Mouse (Mus musculus) limb, embryonic 12.5 days (tissue): ENCODE data around the gene Esrrg. TPM values are rescaled to one million over a fixed set of nuclear protein-coding genes. Genes with fewer than 3 reads are reported as not detected.

Source experiments
- ATAC-seq: fragments of 200-750 bp; cut with Nextera tagmentation; 2 replicates; pipeline ENCODE4 v1.8.0; 2017; ENCODE audit warnings: low read depth, moderate TSS enrichment; ENCODE audit not compliant: insufficient number of reproducible peaks, insufficient read depth, low FRiP score, low TSS enrichment
- H3K27ac ChIP-seq: fragments of 300-500 bp; sonication (generic); 2 replicates; pipeline ENCODE4 v1.5.1; 2016; ENCODE audit warnings: mild to moderate bottlenecking, moderate library complexity
- H3K27me3 ChIP-seq: fragments of 300-500 bp; sonication (generic); 2 replicates; pipeline ENCODE4 v1.6.1; 2016; ENCODE audit warnings: mild to moderate bottlenecking, moderate library complexity
- H3K36me3 ChIP-seq: fragments of 300-500 bp; sonication (generic); 2 replicates; pipeline ENCODE4 v1.6.1; 2016; ENCODE audit warnings: mild to moderate bottlenecking, moderate library complexity
- H3K4me1 ChIP-seq: fragments of 300-500 bp; sonication (generic); replicated peaks from 2 replicates; pipeline ENCODE4 v1.6.1; 2016
- H3K4me2 ChIP-seq: fragments of 300-500 bp; sonication (generic); 2 replicates; pipeline ENCODE4 v1.6.1; 2016; ENCODE audit warnings: mild to moderate bottlenecking, moderate library complexity
- H3K4me3 ChIP-seq: fragments of 300-500 bp; sonication (generic); replicated peaks from 2 replicates; pipeline ENCODE4 v1.5.1; 2016; ENCODE audit warnings: mild to moderate bottlenecking
- H3K9ac ChIP-seq: fragments of 300-500 bp; sonication (generic); replicated peaks from 2 replicates; pipeline ENCODE4 v1.6.1; 2016; ENCODE audit warnings: mild to moderate bottlenecking, moderate library complexity
- H3K9me3 ChIP-seq: fragments of 300-500 bp; sonication (generic); 2 replicates; pipeline ENCODE4 v1.6.1; 2016; ENCODE audit warnings: mild to moderate bottlenecking, moderate library complexity
- WGBS: fragments of 180-500 bp; shearing (Covaris S2); methylation state at CpG from one replicate; pipeline ENCODE4 v1.1.7; 2016; 5-methylcytosine and 5-hydroxymethylcytosine counted together
- polyA plus RNA-seq: library from polyadenylated mRNA; unstranded; fragments of >200 nt; fragmentation: Nextera tagmentation; extraction: Ambion mirVana; gene quantifications from 2 replicates; pipeline ENCODE4 v1.2.1, GENCODE M21; 2016

Esrrg gene
- polyA plus RNA-seq, 1 experiment from 2014 or later = 1.9 TPM

- Histone ChIP-seq H3K27ac (no peak overlapping the region), H3K36me3 (no peaks in the 10 kb centered on the region), H3K27me3 (peaks cover 21% of the 10 kb centered on the region), H3K4me3 (no peak overlapping the region), H3K9ac (no peak overlapping the region), H3K4me2 (no peak overlapping the region), H3K4me1 (no peaks in the 10 kb centered on the region), H3K9me3 (no peaks in the 10 kb centered on the region)
- ATAC-seq = no peak
- WGBS = 15% methylated on average over 4 of the region's 4 CpGs
Measured at GRCm38 (mm10) chr1:188031276-188031675, 422.7 kb downstream of the Esrrg start.

- Histone ChIP-seq H3K9me3 (no peaks in the 10 kb centered on the region), H3K4me3 (no peak overlapping the region), H3K27ac (no peak overlapping the region), H3K9ac (no peak overlapping the region), H3K36me3 (no peaks in the 10 kb centered on the region), H3K27me3 (peaks cover 16% of the 10 kb centered on the region), H3K4me2 (no peak overlapping the region), H3K4me1 (no peaks in the 10 kb centered on the region)
- no peak for ATAC-seq
- WGBS = 38% methylated on average over 8 of the region's 8 CpGs
Measured at GRCm38 (mm10) chr1:188035957-188036356, 427.4 kb downstream of the Esrrg start.

GRCm38 (mm10) chr1:188046691-188047121 lies 438.1 kb downstream of the Esrrg start:
- no peak overlapping the region for H3K9ac ChIP-seq
- no peak overlapping the region for H3K27ac ChIP-seq
- H3K4me1 ChIP-seq = no peaks in the 10 kb centered on the region
- 85% methylated on average over 6 of the region's 6 CpGs for WGBS
- no peak overlapping the region for H3K4me3 ChIP-seq
- H3K4me2 ChIP-seq = no peak overlapping the region
- no peaks in the 10 kb centered on the region for H3K9me3 ChIP-seq
- H3K36me3 ChIP-seq = no peaks in the 10 kb centered on the region
- no peak for ATAC-seq
- no peaks in the 10 kb centered on the region for H3K27me3 ChIP-seq

- Histone ChIP-seq H3K27ac (no peak overlapping the region), H3K9me3 (no peaks in the 10 kb centered on the region), H3K4me1 (no peaks in the 10 kb centered on the region), H3K4me2 (no peak overlapping the region), H3K4me3 (no peak overlapping the region), H3K36me3 (no peaks in the 10 kb centered on the region), H3K27me3 (no peaks in the 10 kb centered on the region), H3K9ac (no peak overlapping the region)
- WGBS = 82% methylated on average over 3 of the region's 3 CpGs
- ATAC-seq = no peak
Measured at GRCm38 (mm10) chr1:188047148-188047547, 438.6 kb downstream of the Esrrg start.

GRCm38 (mm10) chr1:188055888-188056287 lies 447.3 kb downstream of the Esrrg start:
- H3K4me2 ChIP-seq = no peak overlapping the region
- H3K9me3 ChIP-seq = no peaks in the 10 kb centered on the region
- 45% methylated on average over 3 of the region's 3 CpGs for WGBS
- H3K36me3 ChIP-seq = no peaks in the 10 kb centered on the region
- ATAC-seq = no peak; the same call in 1 of the 2 replicates
- no peak overlapping the region for H3K9ac ChIP-seq
- H3K27me3 ChIP-seq = no peaks in the 10 kb centered on the region
- H3K4me3 ChIP-seq = no peak overlapping the region
- H3K4me1 ChIP-seq = peaks cover 3% of the 10 kb centered on the region; the same call in 1 of the 2 replicates
- no peak overlapping the region for H3K27ac ChIP-seq

- Histone ChIP-seq H3K27ac (no peak overlapping the region), H3K9ac (no peak overlapping the region), H3K27me3 (no peaks in the 10 kb centered on the region), H3K4me1 (peaks cover 3% of the 10 kb centered on the region; the same call in 1 of the 2 replicates), H3K9me3 (no peaks in the 10 kb centered on the region), H3K4me2 (no peak overlapping the region), H3K4me3 (no peak overlapping the region), H3K36me3 (no peaks in the 10 kb centered on the region)
- no peak for ATAC-seq
- 75% methylated on average over 4 of the region's 4 CpGs for WGBS
Measured at GRCm38 (mm10) chr1:188057892-188058291, 449.3 kb downstream of the Esrrg start.

- Histone ChIP-seq H3K27me3 (no peaks in the 10 kb centered on the region), H3K4me2 (no peak overlapping the region), H3K27ac (no peak overlapping the region), H3K9ac (no peak overlapping the region), H3K36me3 (no peaks in the 10 kb centered on the region), H3K4me1 (peaks cover 3% of the 10 kb centered on the region; the same call in 1 of the 2 replicates), H3K4me3 (no peak overlapping the region), H3K9me3 (no peaks in the 10 kb centered on the region)
- 90% methylated on average over 6 of the region's 6 CpGs for WGBS
- ATAC-seq = no peak
Measured at GRCm38 (mm10) chr1:188059006-188059405, 450.4 kb downstream of the Esrrg start.

GRCm38 (mm10) chr1:188060493-188060892 lies 451.9 kb downstream of the Esrrg start:
- no peak overlapping the region for H3K9ac ChIP-seq
- ATAC-seq = no peak
- 75% methylated on average over 7 of the region's 7 CpGs for WGBS

GRCm38 (mm10) chr1:188068833-188069232 lies 460.2 kb downstream of the Esrrg start:
- H3K9me3 ChIP-seq = no peaks in the 10 kb centered on the region
- H3K27me3 ChIP-seq = no peaks in the 10 kb centered on the region
- no peak for ATAC-seq
- 79% methylated on average over 9 of the region's 9 CpGs for WGBS
- H3K4me3 ChIP-seq = no peak overlapping the region
- H3K4me1 ChIP-seq = no peaks in the 10 kb centered on the region
- H3K4me2 ChIP-seq = no peak overlapping the region
- no peak overlapping the region for H3K27ac ChIP-seq
- no peaks in the 10 kb centered on the region for H3K36me3 ChIP-seq
- H3K9ac ChIP-seq = no peak overlapping the region

More at GRCm38 (mm10) chr1:188060493-188060892, 451.9 kb downstream of the Esrrg start:
- Histone ChIP-seq H3K4me1 (peaks cover 3% of the 10 kb centered on the region; the same call in 1 of the 2 replicates), H3K4me2 (no peak overlapping the region), H3K27me3 (no peaks in the 10 kb centered on the region), H3K4me3 (no peak overlapping the region), H3K27ac (no peak overlapping the region), H3K9me3 (no peaks in the 10 kb centered on the region), H3K36me3 (no peaks in the 10 kb centered on the region)

GRCm38 (mm10) chr1:188069849-188070248 lies 461.3 kb downstream of the Esrrg start:
- no peaks in the 10 kb centered on the region for H3K9me3 ChIP-seq
- no peak for ATAC-seq
- no peaks in the 10 kb centered on the region for H3K36me3 ChIP-seq
- H3K4me1 ChIP-seq = no peaks in the 10 kb centered on the region
- no peak overlapping the region for H3K4me2 ChIP-seq
- no peak overlapping the region for H3K27ac ChIP-seq
- no peak overlapping the region for H3K4me3 ChIP-seq
- H3K27me3 ChIP-seq = no peaks in the 10 kb centered on the region
- H3K9ac ChIP-seq = no peak overlapping the region

- Histone ChIP-seq H3K4me1 (0 out of 2 replicates have a peak, but pooled peaks cover 5% of the 10 kb centered on the region), H3K27ac (no peak overlapping the region), H3K4me2 (no peak overlapping the region), H3K27me3 (peaks cover 18% of the 10 kb centered on the region; the same call in 1 of the 2 replicates), H3K36me3 (no peaks in the 10 kb centered on the region), H3K9me3 (no peaks in the 10 kb centered on the region), H3K9ac (no peak overlapping the region), H3K4me3 (no peak overlapping the region)
- WGBS = 90% methylated on average over 11 of the region's 11 CpGs
- no peak for ATAC-seq
Measured at GRCm38 (mm10) chr1:188077561-188078195, 469.1 kb downstream of the Esrrg start.
